Mouse (Mus musculus) kidney, adult 2 months (tissue): Measurements from ENCODE around the gene Gpx3. TPM values are rescaled to one million over a fixed set of nuclear protein-coding genes. Genes with fewer than 3 reads are reported as not detected.

Source experiments
- DNase-seq: peaks from one replicate; pipeline ENCODE4 v3.0.0; 2021
- H3K27ac ChIP-seq: fragments of 200-500 bp; 2 replicates; pipeline ENCODE4 v1.5.1; 2012; ENCODE audit warnings: low read depth, low read length, control low read depth, inconsistent platforms; ENCODE audit not compliant: insufficient read depth
- H3K27me3 ChIP-seq: fragments of 200-500 bp; replicated peaks from 2 replicates; pipeline ENCODE4 v1.6.1; 2012; ENCODE audit warnings: mild to moderate bottlenecking, moderate library complexity, low read length, inconsistent platforms; ENCODE audit not compliant: control insufficient read depth, insufficient read depth
- H3K36me3 ChIP-seq: fragments of 200-500 bp; 2 replicates; pipeline ENCODE4 v1.6.1; 2012; ENCODE audit warnings: mild to moderate bottlenecking, moderate library complexity, low read length, inconsistent platforms; ENCODE audit not compliant: control insufficient read depth, insufficient read depth
- H3K4me1 ChIP-seq: fragments of 200-500 bp; 2 replicates; pipeline ENCODE4 v1.6.1; 2011; ENCODE audit warnings: low read length; ENCODE audit not compliant: control insufficient read depth, insufficient read depth
- H3K4me3 ChIP-seq: fragments of 200-500 bp; 2 replicates; pipeline ENCODE4 v1.5.1; 2011; ENCODE audit warnings: mild to moderate bottlenecking, low read depth, low read length, control low read depth; ENCODE audit not compliant: insufficient read depth
- CTCF ChIP-seq: fragments of 200-500 bp; conservative IDR thresholded peaks from 2 replicates; pipeline ENCODE4 v1.5.1; 2011; ENCODE audit warnings: low read depth, mild to moderate bottlenecking, control low read depth, low read length, moderate library complexity, mixed read lengths; ENCODE audit not compliant: insufficient read depth, insufficient read length
- POLR2A ChIP-seq: fragments of 200-500 bp; IDR thresholded peaks from one replicate; pipeline ENCODE4 v1.6.1; 2011; ENCODE audit warnings: low read depth, low read length, control low read depth
- WGBS: fragments of 180-500 bp; shearing (Covaris S2); methylation state at CpG from one replicate; pipeline ENCODE4 v1.1.7; 2018; 5-methylcytosine and 5-hydroxymethylcytosine counted together
- polyA plus RNA-seq: library from polyadenylated mRNA; depleted of rRNA; stranded (reverse); fragments of >200 nt; gene quantifications from 2 replicates; pipeline ENCODE4 v1.2.3, GENCODE M21; 2012

The Gpx3 gene
- polyA plus RNA-seq, 1 experiment = 31,623 TPM

DNA sequence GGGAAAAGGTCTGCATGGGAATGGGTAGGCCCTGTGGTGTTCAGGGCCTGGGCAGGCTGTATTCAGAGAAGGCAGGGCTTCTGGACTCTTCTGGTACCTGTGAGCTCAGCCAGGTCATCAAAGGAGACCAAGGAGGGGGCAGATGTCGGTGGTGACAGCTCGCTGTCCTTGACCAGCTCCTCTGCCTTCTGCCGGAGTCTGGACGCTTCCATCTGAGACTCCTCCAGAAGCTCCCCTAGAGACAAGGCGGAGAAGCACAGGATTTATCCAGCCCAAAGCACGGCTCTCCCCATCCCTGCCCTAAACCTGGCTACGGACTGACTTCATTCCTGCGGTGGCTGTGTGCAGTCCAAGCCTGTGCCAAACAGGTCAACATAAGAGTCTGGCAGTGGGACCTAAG lies 37.2 kb downstream of the Gpx3 start:
- no peak for DNase-seq

DNA sequence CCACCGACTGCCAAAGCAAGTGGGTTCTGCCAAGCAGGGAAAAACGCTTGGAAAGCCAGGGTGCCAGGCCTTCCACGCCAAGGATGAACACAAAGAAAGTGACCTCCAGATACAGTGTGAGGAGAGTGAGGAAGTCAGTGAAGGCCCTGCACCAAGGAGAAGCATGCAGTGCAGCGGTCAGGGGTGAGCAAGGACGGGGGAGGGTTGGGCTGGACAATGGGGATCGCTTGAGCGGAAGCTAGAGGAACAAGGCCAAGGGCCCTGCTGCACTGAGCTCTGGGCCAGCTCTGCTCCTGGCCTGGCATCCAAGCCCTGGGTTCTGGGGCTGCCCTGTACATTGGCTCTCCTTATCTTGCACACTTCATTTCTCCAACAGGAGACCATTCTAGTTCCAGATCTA lies 37.8 kb downstream of the Gpx3 start:
- Histone ChIP-seq H3K4me1 (no peaks in the 10 kb centered on the region), H3K27ac (no peak overlapping the region), H3K4me3 (no peak overlapping the region), H3K27me3 (no peaks in the 10 kb centered on the region), H3K36me3 (no peaks in the 10 kb centered on the region)
- no peak for TF ChIP-seq POLR2A
- WGBS = 69% methylated on average over 7 of the region's 7 CpGs
- no peak for DNase-seq

More for the DNA sequence above, 37.2 kb downstream of the Gpx3 start:
- Histone ChIP-seq H3K27ac (no peak overlapping the region), H3K4me3 (no peak overlapping the region), H3K4me1 (no peaks in the 10 kb centered on the region), H3K36me3 (no peaks in the 10 kb centered on the region), H3K27me3 (no peaks in the 10 kb centered on the region)
- 93% methylated on average over 8 of the region's 8 CpGs for WGBS
- TF ChIP-seq CTCF = no peak
- no peak for TF ChIP-seq POLR2A

- TF ChIP-seq CTCF (no peak), POLR2A (no peak)
- 49% methylated on average over 3 of the region's 3 CpGs for WGBS
- H3K36me3 ChIP-seq = no peaks in the 10 kb centered on the region
- no peaks in the 10 kb centered on the region for H3K4me1 ChIP-seq
- no peaks in the 10 kb centered on the region for H3K27me3 ChIP-seq
- DNase-seq = no peak
- H3K4me3 ChIP-seq = no peak overlapping the region
- H3K27ac ChIP-seq = no peak overlapping the region
Measured at GRCm38 (mm10) chr11:54944702-54945101, 42.4 kb downstream of the Gpx3 start.

DNA sequence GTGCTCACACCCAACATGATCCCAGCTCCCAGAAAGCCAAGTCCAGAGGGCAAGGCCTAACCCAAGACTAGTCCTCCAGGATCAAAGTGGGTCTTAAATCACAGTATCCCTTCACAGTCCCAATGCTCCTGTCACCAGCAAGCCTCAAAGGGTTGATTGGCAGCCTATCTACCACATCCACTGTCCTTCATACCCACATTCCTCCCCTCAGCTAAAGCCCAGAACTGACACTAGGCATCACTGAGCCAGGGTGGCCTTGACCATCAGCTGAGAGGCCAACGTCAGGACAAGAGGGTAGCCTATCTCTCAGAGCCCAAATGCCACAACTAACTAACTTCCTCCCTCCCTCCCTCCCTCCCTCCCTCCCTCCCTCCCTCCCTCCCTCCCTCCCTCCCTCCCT lies 47.5 kb downstream of the Gpx3 start:
- Histone ChIP-seq H3K4me1 (peaks cover 7% of the 10 kb centered on the region; the same call in 1 of the 2 replicates), H3K4me3 (no peak overlapping the region), H3K36me3 (no peaks in the 10 kb centered on the region), H3K27ac (no peak overlapping the region), H3K27me3 (no peaks in the 10 kb centered on the region)
- TF ChIP-seq POLR2A (no peak), CTCF (no peak)
- WGBS = 35% methylated on average over 1 of the region's 1 CpGs
- DNase-seq = no peak

- no peaks in the 10 kb centered on the region for H3K27me3 ChIP-seq
- no peak for TF ChIP-seq POLR2A
- TF ChIP-seq CTCF = no peak
- H3K4me3 ChIP-seq = no peak overlapping the region
- H3K27ac ChIP-seq = no peak overlapping the region
- 79% methylated on average over 6 of the region's 6 CpGs for WGBS
- DNase-seq = no peak
- H3K4me1 ChIP-seq = peaks cover 7% of the 10 kb centered on the region; the same call in 1 of the 2 replicates
- H3K36me3 ChIP-seq = no peaks in the 10 kb centered on the region
Measured at GRCm38 (mm10) chr11:54950684-54951083, 48.4 kb downstream of the Gpx3 start.

DNA sequence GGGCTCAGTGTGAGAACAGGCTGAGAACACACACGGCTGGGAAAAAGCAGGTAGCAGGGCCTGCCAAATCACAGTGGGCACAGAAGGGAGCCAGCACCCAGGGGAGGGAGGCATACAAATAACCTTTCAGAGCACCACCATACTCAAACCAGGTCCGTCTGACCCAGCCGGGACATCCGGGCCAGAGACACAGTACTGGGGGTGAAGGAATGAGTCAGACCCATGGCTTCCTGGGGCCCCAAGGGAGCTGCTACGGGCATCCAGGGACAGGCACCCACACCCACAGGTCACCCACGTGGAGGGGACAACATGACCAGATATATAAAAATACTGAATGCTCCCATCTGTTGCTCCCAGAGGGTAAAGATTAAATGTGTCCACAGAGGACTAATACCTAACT lies 50.4 kb downstream of the Gpx3 start:
- no peak overlapping the region for H3K27ac ChIP-seq
- DNase-seq = no peak

DNA sequence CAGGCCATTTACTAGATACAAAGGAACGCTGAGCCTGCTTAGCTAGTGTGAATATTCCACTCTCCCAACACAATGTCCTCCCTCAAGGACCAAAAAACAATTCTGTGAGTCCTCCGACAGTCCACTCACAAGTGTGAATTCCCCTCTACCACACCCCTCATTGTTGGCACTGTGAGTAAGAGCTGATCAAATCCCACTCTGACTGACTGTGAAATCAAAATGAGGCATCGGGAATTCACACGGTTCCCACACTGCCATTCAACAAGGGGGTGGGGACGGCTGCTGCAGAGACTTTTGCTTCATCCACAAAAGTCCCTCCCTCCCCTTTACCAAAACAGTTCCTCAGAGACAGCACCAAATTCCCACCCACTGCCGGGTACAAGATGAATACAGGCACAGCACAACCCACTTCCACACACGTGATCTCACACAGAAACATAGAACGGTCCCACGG lies 51.8 kb downstream of the Gpx3 start:
- H3K27me3 ChIP-seq = no peaks in the 10 kb centered on the region
- DNase-seq = peak; percentile 17
- WGBS = 49% methylated on average over 9 of the region's 9 CpGs
- TF ChIP-seq POLR2A (no peak), CTCF (no peak)
- no peaks in the 10 kb centered on the region for H3K36me3 ChIP-seq
- no peak overlapping the region for H3K27ac ChIP-seq
- H3K4me1 ChIP-seq = peaks cover 7% of the 10 kb centered on the region; the same call in 1 of the 2 replicates
- no peak overlapping the region for H3K4me3 ChIP-seq

More for the DNA sequence above, 50.4 kb downstream of the Gpx3 start:
- Histone ChIP-seq H3K36me3 (no peaks in the 10 kb centered on the region), H3K4me1 (peaks cover 7% of the 10 kb centered on the region; the same call in 1 of the 2 replicates), H3K4me3 (no peak overlapping the region), H3K27me3 (no peaks in the 10 kb centered on the region)
- WGBS = 47% methylated on average over 6 of the region's 6 CpGs
- TF ChIP-seq CTCF (no peak), POLR2A (no peak)
